Mouse (Mus musculus) right cerebral cortex, adult 18-20 months (tissue): ENCODE measurements around the gene Ola1.

Experiments used
- DNase-seq: peaks from one replicate; pipeline ENCODE4 v3.0.0; 2022; ENCODE audit warnings: mixed read lengths

Gene Ola1

DNA sequence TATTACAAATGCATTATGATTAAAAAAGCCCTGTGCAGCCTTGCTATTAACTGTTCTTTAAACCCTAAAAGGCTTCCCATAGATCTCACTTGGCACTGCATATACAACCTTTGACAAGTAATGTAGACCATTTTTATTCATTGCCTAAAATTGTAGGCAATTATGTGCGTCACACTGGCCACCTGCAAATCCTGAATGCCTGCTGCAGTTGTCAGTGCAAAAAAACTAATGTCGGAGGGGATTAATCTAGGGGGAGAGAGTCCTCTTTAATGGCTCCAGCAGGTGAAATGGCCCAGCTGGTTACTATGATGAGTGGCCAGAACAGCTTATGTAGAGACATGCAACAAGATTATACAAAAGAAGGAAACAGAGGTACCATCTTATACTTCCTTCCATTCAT is 75.0 kb downstream of the Ola1 start:
- DNase-seq = no peak

DNA sequence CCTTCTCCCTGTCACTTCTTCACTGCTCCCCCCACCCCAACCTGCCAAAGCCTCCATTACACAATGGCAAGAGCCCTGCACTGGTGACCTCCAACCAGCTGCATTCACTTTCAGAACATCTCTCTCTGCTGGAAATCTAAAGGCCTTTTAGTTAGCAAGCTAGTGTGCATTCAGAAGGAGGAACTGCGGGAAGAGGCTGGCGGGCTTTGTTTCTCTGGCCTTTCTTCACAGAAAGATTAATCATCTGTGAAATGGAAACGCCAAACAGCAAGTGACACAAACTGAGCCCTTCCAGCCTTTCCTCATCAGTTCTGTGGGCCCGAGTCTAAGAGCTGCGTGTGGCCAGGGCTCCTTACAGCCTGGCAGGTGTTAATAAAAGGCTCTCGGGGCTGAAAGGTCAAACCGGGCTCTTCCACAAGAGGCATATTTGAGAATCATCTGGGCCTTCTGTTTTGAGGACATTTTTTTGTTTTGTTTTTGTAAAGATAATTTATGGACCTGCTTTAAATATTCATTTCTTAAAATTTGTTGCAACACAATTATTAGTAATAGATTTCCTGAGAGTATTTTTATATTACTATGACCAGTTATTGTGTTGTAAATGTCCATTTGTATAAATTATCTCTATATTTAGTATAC is 75.8 kb downstream of the Ola1 start:
- no peak for DNase-seq

DNA sequence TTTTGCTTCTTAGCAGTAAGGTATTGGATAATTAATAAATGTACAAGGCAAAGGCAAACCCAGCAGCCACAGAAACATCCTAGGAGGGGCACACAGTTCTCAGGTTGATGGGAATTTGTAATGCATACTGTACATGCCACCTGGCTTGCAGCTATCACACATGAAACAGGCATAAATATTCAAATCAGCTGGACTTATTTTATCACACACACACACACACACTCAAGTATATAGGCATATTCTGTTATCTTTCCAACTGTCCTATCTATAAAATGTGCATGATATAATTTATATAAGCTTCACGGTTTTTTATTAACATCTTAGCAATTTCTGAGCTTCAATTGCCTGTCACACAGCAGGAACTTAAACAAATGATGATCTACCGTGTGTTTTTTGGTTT is 85.8 kb downstream of the Ola1 start:
- DNase-seq = no peak

DNA sequence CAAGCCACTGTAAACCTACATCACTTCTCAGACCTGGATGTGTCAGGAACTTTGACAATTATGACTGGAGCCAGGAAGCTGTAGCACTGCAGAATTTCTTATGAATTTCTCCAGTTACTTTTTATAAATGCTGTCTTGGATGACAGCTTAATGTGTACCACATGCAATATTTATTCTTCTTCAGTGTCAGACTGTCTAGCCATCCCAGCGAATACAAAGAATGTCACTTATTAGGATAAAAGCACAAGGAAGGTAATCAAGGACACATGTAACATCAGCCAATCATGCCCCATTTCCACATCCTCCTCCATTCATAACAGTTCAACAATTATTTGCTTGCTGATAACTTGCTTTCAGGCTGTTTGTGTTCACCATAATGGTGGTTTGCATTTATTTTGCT is 91.0 kb downstream of the Ola1 start:
- no peak for DNase-seq

DNA sequence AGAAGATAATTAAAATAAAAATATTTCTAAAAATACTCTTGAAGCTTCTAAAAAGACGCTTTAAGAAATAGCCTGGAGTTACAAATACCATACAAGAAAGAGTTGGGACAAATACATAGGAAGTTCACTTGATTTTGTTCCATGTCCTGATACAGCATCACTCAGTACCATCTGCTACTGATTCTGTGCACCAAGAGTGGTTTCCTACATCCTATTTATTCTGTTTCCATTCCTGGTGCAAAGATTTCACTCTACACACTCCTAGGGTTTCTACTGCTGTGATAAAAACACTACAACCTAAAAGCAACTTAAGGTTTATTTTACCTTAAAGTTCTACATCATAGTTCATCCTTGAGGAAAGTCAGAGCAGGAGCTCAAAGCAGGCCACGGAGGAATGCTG is 99.9 kb downstream of the Ola1 start:
- DNase-seq = peak; percentile 17

DNA sequence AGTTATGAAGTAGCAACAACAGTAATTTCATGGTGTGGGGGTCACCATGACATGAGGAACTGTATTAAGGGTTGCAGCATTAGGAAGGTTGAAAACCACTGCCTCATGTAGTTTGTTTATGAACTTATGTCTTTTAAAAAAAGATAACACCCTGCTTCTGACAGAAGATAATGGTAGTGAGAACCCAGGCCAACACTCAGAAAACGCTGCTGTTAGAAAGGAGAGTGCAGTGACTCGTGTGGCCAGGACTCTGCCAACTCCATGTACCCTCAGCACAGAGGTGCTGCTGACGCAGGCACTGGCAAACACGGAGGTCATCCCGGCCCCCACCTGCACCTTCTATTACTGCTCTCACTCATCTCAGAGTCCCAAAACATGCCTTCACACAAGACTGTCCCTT is 111.6 kb downstream of the Ola1 start:
- no peak for DNase-seq

DNA sequence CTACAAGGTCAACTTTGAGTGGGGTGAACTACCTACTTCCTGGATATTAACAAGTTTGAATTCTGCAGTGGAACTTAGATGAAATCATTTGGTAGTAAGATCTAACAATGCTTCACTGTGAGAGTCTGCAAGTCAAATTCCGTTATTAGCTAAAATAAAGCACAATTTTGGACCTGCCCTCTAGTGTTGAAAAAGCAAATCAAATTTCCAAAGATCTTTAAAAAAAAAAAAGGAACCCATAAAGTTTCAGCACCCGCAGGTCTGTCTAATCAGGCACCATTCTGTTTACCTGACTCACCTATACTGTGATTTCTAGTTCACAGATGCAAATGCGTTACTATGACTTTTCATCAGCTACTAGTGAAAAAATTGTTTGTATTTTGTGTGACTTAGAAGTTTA is 122.2 kb downstream of the Ola1 start:
- no peak for DNase-seq

DNA sequence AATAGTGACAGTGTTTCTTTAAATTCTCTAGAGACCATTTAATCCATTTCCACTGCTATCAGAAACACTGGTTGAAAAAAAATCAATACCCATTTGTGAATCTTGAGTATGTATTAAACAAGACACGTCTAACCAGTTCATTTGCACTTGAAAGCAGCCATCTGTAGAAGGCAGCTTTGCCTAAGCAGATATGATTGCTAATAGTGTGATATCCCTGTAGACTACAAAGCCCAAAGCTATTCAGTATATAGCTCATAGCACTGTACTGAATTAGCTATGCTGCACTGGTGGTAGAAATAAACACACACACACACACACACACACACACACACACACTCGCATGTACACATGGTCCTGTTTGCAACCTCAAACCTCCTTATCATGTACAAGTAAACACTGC is 123.4 kb downstream of the Ola1 start:
- DNase-seq = no peak

DNA sequence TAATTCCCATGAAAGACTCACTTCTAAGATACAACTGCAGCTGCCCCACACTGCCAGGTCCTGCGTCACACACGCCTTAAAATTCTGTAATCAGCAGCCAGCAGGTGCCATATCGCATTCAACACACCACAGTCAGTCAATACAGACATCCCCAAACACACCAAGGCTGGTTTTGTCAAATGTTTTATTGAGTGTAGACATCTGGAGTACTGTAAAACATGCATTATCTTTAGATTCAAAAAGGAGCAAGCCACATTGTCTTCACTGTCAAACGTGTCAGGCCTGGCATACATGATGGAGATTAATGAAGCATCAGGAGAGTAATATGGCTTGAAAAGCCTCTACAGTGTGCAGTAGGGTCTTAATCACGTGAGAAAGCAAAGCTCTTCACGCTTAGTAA is 125.7 kb downstream of the Ola1 start:
- no peak for DNase-seq

DNA sequence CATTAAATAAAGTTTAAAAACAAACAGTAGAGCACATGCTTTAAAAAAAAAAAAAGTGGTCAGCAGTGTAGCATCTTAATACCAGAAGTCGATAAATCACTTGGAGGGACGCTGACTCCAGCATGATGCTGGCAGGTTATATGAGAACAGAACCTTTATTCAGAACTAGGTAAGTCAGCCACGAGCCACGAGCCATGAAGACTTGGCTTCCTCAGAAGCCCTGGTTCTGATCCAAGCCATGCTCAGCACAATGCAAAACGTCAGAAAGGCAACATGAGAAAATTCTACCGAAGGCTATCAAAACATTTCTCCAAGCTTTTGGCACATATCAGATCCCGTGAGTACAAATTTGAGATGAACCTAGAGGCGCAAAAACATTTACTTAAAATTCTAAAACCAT is 127.4 kb downstream of the Ola1 start:
- no peak for DNase-seq

DNA sequence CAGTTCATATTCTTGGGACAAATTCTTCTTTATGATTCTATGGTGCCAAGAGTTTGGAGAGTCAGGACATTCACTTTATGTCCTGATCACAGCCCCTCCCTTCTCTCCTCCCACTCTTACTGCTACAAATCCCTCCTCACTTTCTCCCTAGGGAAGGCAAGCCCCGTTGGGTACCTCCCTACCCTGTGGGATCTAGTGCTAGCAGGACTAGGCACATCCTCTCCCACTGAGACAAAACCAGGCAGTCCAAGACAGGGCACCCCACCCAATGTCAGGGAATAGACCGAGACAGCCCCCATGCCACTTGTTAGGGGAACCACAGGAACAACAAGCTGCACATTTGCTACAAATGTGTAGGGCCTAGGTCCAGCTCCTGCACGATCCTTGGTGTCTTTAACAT is 131.1 kb downstream of the Ola1 start:
- no peak for DNase-seq

DNA sequence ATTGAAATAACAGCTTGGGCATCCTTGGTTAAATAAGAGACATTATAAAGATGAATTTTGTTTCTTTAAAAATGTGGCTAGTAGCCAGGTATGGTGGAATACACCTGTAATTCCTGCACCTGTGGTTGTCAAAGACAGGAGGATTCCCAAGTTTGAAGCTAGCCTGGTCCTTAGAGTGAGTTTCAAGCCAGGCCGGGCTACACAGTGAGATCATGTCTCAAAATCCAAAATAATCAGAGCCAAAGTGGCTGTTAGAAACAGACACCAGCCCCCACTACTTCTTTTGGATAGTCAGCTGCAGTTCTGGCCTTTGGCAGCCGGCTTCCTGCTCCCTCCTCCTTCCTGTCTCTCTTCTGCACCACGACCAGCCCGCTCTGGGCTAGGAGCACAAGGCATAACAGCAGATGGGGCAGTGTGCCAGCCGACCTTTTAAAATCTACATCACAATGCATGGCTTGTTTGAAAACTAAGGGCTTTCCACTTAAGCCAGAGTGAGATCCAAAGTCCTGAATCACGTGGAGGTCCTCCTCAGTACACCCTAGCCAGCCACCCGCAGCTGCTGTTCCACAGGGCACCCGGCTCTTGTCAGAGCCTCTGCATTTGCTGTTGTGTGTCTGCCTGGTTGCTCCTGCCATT is 132.9 kb downstream of the Ola1 start:
- peak; percentile 24 for DNase-seq

DNA sequence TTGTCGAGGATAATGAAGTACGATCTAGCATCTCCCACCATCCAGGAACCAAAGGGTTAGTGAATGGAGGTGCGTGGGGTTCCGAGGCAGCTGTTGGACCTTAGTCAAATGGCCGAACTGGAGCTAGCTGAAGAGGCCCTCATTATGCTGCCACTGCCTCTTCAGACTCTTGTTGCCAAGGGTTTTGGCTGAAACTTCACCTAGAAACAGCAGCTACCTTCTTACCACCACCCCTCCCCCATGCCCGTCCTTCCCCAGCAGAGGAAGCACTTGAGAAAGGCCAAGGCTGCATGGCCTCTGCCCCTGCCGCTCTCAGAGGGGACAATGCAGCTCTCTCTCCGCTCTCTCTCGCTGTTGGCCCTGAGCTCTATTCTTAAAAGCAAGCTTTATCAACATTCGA is 136.2 kb downstream of the Ola1 start:
- DNase-seq = no peak

DNA sequence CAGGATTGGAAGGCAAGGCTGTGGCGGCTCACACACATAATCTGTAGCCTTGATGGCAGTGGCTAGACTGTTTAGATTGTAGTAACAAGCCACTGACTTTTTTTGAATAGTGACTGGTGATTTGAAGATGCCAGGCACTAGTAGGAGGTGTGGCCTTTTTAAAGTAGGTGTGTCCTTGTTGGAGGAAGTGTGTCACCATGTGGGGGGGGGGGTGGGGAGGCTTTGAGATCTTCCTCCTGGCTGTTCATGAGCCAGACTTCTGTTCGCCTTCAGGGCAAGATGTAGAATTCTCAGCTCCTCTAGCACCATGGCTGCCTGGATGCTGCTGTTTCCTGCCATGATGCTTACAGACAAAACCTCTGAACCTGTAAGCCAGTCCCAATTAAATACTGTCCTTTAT is 136.9 kb downstream of the Ola1 start:
- no peak for DNase-seq

DNA sequence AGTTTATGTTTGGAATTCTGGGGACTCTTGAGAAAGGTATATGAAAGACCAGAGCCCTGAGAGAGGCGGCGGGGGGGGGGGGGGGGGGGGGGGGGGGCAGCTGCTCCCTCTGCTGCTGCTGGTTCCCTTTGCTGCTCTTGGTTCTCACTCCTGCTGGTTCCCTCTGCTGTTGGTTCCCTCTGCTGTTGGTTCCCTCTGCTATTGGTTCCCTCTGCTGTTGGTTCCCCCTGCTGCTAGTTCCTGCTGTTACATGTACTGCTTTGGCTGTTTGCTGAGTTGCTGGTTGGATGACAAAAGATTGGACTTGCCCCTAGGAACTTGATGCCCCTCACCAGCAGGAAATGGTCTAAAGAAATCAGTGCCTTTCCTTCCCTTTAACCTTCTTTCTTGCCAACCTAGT is 138.6 kb downstream of the Ola1 start:
- no peak for DNase-seq

DNA sequence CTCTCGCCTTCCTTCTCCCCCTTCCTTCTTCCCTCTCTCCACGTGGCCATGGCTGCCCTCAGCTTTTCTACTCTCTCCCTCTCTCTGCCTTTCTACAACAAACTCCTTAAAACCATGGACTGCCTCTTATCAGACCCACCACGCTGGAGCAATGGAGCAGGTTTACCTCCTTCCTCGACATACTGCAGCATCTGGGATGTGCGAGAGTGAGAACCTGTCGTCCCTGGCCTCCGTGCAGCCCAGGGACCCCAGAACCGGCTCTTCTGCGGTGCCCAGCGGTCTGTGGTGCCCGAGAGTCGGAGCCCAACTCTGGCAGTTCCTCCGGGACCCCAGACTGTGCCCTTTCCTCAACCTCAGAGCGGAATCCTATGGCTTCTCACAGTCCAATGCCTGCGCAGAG is 139.4 kb downstream of the Ola1 start:
- DNase-seq = no peak

DNA sequence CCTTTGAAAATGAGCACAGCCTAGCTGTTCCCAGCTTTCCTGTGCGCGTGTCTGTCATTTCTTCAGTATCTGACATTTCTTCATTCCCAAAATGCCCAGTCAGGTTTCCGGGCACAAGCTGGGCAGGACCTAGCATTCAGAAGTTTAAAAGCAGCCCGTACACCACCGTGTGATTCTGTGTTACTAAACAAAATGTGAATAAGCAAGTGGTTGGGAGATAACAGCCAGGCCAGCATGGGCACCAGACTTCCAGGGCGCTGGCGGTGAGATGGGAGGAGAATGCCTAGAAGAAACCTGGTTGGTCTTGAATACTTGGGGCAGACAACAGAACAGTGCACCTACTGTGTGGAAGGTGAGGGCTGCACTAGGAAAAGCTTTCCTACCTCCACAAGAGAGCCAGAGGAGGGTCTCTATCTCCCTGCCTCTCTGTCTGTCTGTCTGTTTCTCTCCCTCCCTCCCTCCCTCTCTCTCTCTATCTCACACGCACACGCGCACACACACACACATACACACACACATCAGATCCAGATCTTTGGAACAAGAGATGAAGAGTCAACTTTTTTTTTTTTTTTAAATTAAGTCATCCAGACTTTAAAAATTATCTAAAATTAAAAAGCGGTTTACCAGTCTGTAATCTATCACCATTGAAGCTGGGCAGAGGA is 144.8 kb downstream of the Ola1 start:
- no peak for DNase-seq

DNA sequence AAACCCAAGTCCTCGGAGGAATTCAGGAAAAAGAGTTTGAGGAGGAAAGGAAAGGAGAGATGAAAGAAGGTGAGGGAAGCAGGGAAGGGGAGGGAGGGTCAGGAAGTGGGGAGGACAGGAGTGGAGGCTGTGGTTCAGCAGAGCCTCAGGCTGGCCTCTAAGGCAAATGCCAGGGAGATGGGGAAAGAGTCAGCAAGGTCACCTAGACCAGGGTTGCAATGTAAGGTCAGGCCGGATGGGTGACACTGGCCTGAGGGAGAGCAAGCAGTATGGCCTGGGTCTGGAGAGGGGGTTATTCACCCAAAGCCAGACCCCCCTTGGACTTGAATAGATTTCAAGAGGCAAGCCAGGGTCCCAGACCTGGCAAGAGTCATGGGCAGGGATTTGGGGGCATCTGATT is 147.5 kb downstream of the Ola1 start:
- DNase-seq = no peak

DNA sequence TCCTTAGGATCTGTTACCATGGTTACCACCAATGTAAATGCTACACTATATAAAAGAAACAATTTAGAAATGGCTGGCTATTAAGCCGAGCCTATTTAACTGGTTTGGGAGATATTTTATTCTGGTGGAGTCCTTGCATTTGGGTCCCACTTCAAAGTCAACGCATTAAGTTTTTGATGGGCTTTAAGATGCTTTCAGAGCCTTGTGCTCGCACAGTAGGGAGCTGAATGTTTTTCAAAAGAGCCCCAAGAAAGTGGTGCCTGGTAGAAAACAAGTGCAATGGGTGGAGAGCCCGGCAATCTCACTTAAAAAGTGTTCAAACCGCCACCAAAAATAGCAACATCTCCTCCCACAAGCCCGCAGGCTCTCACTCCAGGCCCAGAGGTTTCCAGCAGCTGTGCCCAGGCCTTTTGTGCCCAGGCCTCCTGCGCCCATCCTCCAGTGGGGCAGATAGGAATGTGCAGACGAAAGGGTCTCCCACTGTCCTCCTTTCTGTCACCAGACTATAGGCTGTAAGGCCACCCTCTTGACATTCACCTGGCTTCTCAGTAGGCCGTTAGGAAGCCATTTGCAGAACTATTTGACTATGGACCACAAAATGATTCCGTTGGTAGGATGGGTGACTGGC is 148.2 kb downstream of the Ola1 start:
- DNase-seq = no peak

DNA sequence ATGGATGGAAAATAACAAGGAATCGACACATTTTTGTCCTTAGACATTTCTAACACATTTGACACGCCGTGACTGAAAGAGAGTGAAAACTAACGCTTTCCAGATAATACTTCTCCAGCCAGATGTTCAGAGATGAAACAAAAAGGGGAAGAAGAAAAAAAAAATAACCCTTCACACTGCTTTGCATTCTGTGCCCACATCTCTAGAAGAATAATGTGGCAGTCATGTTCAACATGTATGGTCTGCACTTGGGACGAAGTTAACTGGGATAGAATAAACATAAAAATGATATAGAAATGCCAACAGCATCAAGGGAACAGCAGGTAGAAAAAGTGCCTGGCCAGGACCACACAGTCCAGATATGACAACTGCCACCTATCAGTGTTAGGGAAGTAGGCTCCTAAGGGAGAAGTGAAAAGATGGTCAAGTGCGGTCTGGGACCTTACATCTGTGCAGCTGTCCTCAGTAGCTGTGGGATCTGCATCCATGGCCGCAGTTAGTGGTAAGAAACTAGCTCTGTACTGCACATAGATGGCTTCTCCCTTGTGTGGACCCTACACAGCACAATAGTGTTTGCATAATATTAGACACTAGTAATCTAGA is 149.4 kb downstream of the Ola1 start:
- no peak for DNase-seq

DNA sequence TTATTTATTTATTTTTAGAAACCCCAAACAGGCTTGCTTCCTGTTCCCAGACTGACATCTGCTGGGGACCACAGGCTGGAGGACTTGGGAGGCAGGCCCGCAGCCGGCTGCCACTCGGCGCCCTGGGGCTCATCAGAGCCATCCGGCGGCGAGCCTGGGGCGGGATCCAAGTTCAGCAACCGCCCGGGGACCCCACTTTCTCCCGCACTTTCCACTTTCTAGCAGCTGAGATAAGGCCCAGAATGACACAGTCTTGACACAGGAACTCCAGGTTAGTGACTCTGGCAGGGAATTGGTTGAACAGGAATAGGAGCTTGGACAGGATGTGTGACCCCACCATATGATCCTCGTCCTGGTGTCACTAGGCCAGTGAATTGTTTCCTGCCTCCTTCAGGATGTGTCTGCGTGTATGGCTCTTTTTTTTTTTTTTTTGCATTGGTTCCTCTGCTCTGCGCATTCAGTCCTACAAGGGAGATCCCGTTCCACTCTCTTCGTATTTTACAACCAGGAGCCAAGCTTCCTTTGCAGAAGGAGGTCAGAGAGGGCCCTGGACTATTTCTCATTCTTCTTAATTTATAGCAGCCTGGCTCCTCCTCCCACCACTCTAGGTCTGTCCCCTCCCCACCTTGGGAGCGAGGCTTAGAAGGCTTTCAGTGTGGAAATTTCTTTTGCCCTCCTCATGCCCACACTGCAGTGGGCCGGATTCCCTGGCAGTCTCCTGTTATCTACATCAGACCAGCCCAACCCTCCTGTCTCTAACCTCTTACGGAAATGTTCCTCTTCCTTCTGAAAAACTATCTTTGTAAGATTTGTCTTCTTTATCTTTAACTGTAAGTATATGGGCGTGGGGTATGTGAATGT is 152.2 kb downstream of the Ola1 start:
- no peak for DNase-seq

DNA sequence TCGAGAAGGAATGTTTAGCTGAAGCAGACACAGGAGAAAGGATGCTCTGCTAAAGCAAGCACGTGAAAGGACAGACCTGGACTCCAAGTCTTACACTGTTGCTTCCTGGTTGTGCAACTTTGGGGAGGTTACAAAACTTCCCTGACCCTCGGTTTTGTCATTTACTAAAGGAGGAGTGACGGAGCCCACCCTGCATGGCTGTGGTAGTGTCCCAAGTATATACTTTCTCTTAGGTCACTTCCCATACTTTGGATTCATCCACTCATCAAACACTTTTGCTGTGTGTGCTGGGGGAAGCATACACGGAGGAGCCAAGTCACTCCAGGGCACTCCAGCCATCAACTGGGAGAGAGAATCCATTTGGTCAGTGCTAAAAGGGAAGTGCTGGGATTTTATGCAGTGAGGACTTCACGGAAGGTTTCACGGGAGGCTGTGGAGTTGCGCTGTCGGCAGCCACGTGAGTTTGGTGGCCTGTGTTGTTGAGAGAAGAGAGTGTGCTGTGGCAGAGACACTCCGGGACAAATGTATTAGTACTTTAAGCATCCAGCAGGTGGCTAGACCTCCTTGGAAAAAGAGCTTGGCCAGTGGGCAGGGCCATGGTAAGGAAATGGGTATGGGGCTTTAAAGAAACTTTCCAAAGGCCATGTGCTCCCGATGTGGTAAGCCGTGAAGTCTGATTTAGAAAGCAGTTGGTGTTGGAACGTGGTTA is 154.7 kb downstream of the Ola1 start:
- no peak for DNase-seq
